Mouse (Mus musculus): ENCODE measurements at regions not wholly inside any gene's neighbourhood (a gene's known extent, or its start where the extent isn't known, plus 50 kb on each side); places are given as distances from the start of the nearest gene placed in this dataset.

- H3K4me1 ChIP-seq (ENCODE audit: control insufficient read depth, insufficient read depth, low read length) = no peaks in the 10 kb centered on the region
- no peak overlapping the region for H3K4me3 ChIP-seq (replicated peaks; ENCODE audit: extremely low read depth, low read depth, low read length)
- 90% methylated on average over 3 of the region's 3 CpGs for WGBS
- no peak for DNase-seq
- no peak for TF ChIP-seq CTCF (IDR thresholded peaks at IDR 0.05; ENCODE audit: insufficient read depth, low read length)
- TF ChIP-seq POLR2A (IDR thresholded peaks at IDR 0.05; ENCODE audit: borderline replicate concordance, extremely low read depth, low read depth, low read length) = no peak
Observed at GRCm38 (mm10) chr10:125759171-125759570, 206.8 kb upstream of the Lrig3 start.

GRCm38 (mm10) chr10:125762367-125763068 is 203.4 kb upstream of the Lrig3 start:
- Histone ChIP-seq H3K4me3 (replicated peaks; ENCODE audit: extremely low read depth, low read depth, low read length) (no peak overlapping the region), H3K4me1 (ENCODE audit: control insufficient read depth, insufficient read depth, low read length) (no peaks in the 10 kb centered on the region)
- no peak for TF ChIP-seq CTCF (IDR thresholded peaks at IDR 0.05; ENCODE audit: insufficient read depth, low read length)
- no peak for TF ChIP-seq POLR2A (IDR thresholded peaks at IDR 0.05; ENCODE audit: borderline replicate concordance, extremely low read depth, low read depth, low read length)
- no peak for DNase-seq
- WGBS = 84% methylated on average over 16 of the region's 16 CpGs

GRCm38 (mm10) chr10:125764402-125765102 is 201.4 kb upstream of the Lrig3 start:
- no peak overlapping the region for H3K4me3 ChIP-seq (replicated peaks; ENCODE audit: extremely low read depth, low read depth, low read length)
- 57% methylated on average over 10 of the region's 10 CpGs for WGBS
- DNase-seq = peak; percentile 21
- TF ChIP-seq CTCF (IDR thresholded peaks at IDR 0.05; ENCODE audit: insufficient read depth, low read length) = peak; percentile 62
- no peak for TF ChIP-seq POLR2A (IDR thresholded peaks at IDR 0.05; ENCODE audit: borderline replicate concordance, extremely low read depth, low read depth, low read length)
- H3K4me1 ChIP-seq (ENCODE audit: control insufficient read depth, insufficient read depth, low read length) = no peaks in the 10 kb centered on the region

GRCm38 (mm10) chr10:125765103-125765820 is 200.7 kb upstream of the Lrig3 start:
- Histone ChIP-seq H3K4me3 (replicated peaks; ENCODE audit: extremely low read depth, low read depth, low read length) (no peak overlapping the region), H3K4me1 (ENCODE audit: control insufficient read depth, insufficient read depth, low read length) (no peaks in the 10 kb centered on the region)
- TF ChIP-seq CTCF (IDR thresholded peaks at IDR 0.05; ENCODE audit: insufficient read depth, low read length) (no peak), POLR2A (IDR thresholded peaks at IDR 0.05; ENCODE audit: borderline replicate concordance, extremely low read depth, low read depth, low read length) (no peak)
- 78% methylated on average over 10 of the region's 10 CpGs for WGBS
- no peak for DNase-seq

- TF ChIP-seq POLR2A (IDR thresholded peaks at IDR 0.05; ENCODE audit: borderline replicate concordance, extremely low read depth, low read depth, low read length) (no peak), CTCF (IDR thresholded peaks at IDR 0.05; ENCODE audit: insufficient read depth, low read length) (no peak)
- Histone ChIP-seq H3K4me1 (ENCODE audit: control insufficient read depth, insufficient read depth, low read length) (no peaks in the 10 kb centered on the region), H3K4me3 (replicated peaks; ENCODE audit: extremely low read depth, low read depth, low read length) (no peak overlapping the region)
- WGBS = 69% methylated on average over 3 of the region's 3 CpGs
- no peak for DNase-seq
Observed at GRCm38 (mm10) chr10:125768281-125768680, 197.7 kb upstream of the Lrig3 start.

GRCm38 (mm10) chr10:125773541-125773940 is 192.4 kb upstream of the Lrig3 start:
- 81% methylated on average over 7 of the region's 7 CpGs for WGBS
- DNase-seq = no peak
- no peaks in the 10 kb centered on the region for H3K4me1 ChIP-seq (ENCODE audit: control insufficient read depth, insufficient read depth, low read length)
- TF ChIP-seq POLR2A (IDR thresholded peaks at IDR 0.05; ENCODE audit: borderline replicate concordance, extremely low read depth, low read depth, low read length) = no peak
- TF ChIP-seq CTCF (IDR thresholded peaks at IDR 0.05; ENCODE audit: insufficient read depth, low read length) = no peak
- H3K4me3 ChIP-seq (replicated peaks; ENCODE audit: extremely low read depth, low read depth, low read length) = no peak overlapping the region

GRCm38 (mm10) chr10:125782486-125782885 is 183.5 kb upstream of the Lrig3 start:
- 45% methylated on average over 6 of the region's 6 CpGs for WGBS
- TF ChIP-seq CTCF (IDR thresholded peaks at IDR 0.05; ENCODE audit: insufficient read depth, low read length) (no peak), POLR2A (IDR thresholded peaks at IDR 0.05; ENCODE audit: borderline replicate concordance, extremely low read depth, low read depth, low read length) (no peak)
- no peak for DNase-seq
- Histone ChIP-seq H3K4me1 (ENCODE audit: control insufficient read depth, insufficient read depth, low read length) (peaks cover 3% of the 10 kb centered on the region; the same call in 1 of the 2 replicates), H3K4me3 (replicated peaks; ENCODE audit: extremely low read depth, low read depth, low read length) (no peak overlapping the region)

GRCm38 (mm10) chr10:125784896-125785295 is 181.1 kb upstream of the Lrig3 start:
- WGBS = 14% methylated on average over 2 of the region's 2 CpGs
- no peak for DNase-seq
- TF ChIP-seq POLR2A (IDR thresholded peaks at IDR 0.05; ENCODE audit: borderline replicate concordance, extremely low read depth, low read depth, low read length) (no peak), CTCF (IDR thresholded peaks at IDR 0.05; ENCODE audit: insufficient read depth, low read length) (peak; percentile 33; the same call in 1 of the 2 replicates)

GRCm38 (mm10) chr10:125785448-125786196 is 180.3 kb upstream of the Lrig3 start:
- peaks cover 3% of the 10 kb centered on the region; the same call in 1 of the 2 replicates for H3K4me1 ChIP-seq (ENCODE audit: control insufficient read depth, insufficient read depth, low read length)
- no peak for DNase-seq
- H3K4me3 ChIP-seq (replicated peaks; ENCODE audit: extremely low read depth, low read depth, low read length) = no peak overlapping the region
- TF ChIP-seq CTCF (IDR thresholded peaks at IDR 0.05; ENCODE audit: insufficient read depth, low read length) (no peak), POLR2A (IDR thresholded peaks at IDR 0.05; ENCODE audit: borderline replicate concordance, extremely low read depth, low read depth, low read length) (no peak)
- 28% methylated on average over 16 of the region's 16 CpGs for WGBS

More at GRCm38 (mm10) chr10:125784896-125785295, 181.1 kb upstream of the Lrig3 start:
- Histone ChIP-seq H3K4me1 (ENCODE audit: control insufficient read depth, insufficient read depth, low read length) (peaks cover 3% of the 10 kb centered on the region; the same call in 1 of the 2 replicates), H3K4me3 (replicated peaks; ENCODE audit: extremely low read depth, low read depth, low read length) (no peak overlapping the region)

Data from lung, adult 2 months (tissue).